Mouse (Mus musculus): ENCODE measurements around the gene Plpp1.

GRCm38 (mm10) chr13:112860370-112860769 is 59.8 kb downstream of the Plpp1 start:
- TF ChIP-seq CTCF (conservative IDR thresholded peaks at IDR 0.05; ENCODE audit: insufficient read depth, insufficient read length, low read depth, low read length): no peak
- TF ChIP-seq POLR2A (IDR thresholded peaks at IDR 0.05; ENCODE audit: low read depth, low read length): no peak
